Mouse (Mus musculus) stomach, embryonic 16.5 days (tissue): ENCODE measurements at regions not wholly inside any gene's neighbourhood (a gene's known extent, or its start where the extent isn't known, plus 50 kb on each side); places are given as distances from the start of the nearest gene placed in this dataset.

Experiments
- ATAC-seq: fragments of 200-750 bp; cut with Nextera tagmentation; 2 replicates; pipeline ENCODE4 v1.8.0; 2017; ENCODE audit warnings: moderate number of reproducible peaks, moderate TSS enrichment; ENCODE audit not compliant: insufficient read depth, low FRiP score
- H3K27ac ChIP-seq: fragments of 300-500 bp; sonication (generic); 2 replicates; pipeline ENCODE4 v1.5.1; 2014; ENCODE audit warnings: low read length
- H3K27me3 ChIP-seq: fragments of 300-500 bp; sonication (generic); 2 replicates; pipeline ENCODE4 v1.6.1; 2014; ENCODE audit warnings: low read length, control low read depth, mixed read lengths; ENCODE audit not compliant: control insufficient read depth, insufficient read depth
- H3K36me3 ChIP-seq: fragments of 300-500 bp; sonication (generic); 2 replicates; pipeline ENCODE4 v1.6.1; 2014; ENCODE audit warnings: low read length; ENCODE audit not compliant: control insufficient read depth, insufficient read depth
- H3K4me1 ChIP-seq: fragments of 300-500 bp; sonication (generic); 2 replicates; pipeline ENCODE4 v1.6.1; 2014; ENCODE audit warnings: low read length, control low read depth, mixed read lengths; ENCODE audit not compliant: control insufficient read depth, insufficient read depth
- H3K4me2 ChIP-seq: fragments of 300-500 bp; sonication (generic); 2 replicates; pipeline ENCODE4 v1.6.1; 2014; ENCODE audit warnings: low read depth, low read length, mixed read lengths
- H3K4me3 ChIP-seq: fragments of 300-500 bp; sonication (generic); replicated peaks from 2 replicates; pipeline ENCODE4 v1.5.1; 2014; ENCODE audit warnings: mild to moderate bottlenecking, low read length
- H3K9ac ChIP-seq: fragments of 300-500 bp; sonication (generic); 2 replicates; pipeline ENCODE4 v1.6.1; 2014; ENCODE audit warnings: low read length
- H3K9me3 ChIP-seq: fragments of 300-500 bp; sonication (generic); replicated peaks from 2 replicates; pipeline ENCODE4 v1.6.1; 2016; ENCODE audit warnings: low read length, control low read depth; ENCODE audit not compliant: control insufficient read depth
- WGBS: fragments of 180-500 bp; shearing (Covaris S2); extraction: QIAGEN DNeasy Blood & Tissue Kit; methylation state at CpG from one replicate; pipeline ENCODE4 v1.1.7; 2014; 5-methylcytosine and 5-hydroxymethylcytosine counted together

GRCm38 (mm10) chr5:44416844-44417589 lies 190.6 kb upstream of the Tapt1 start:
- no peaks in the 10 kb centered on the region for H3K36me3 ChIP-seq
- H3K4me1 ChIP-seq = no peaks in the 10 kb centered on the region
- H3K9ac ChIP-seq = no peak overlapping the region
- no peak overlapping the region for H3K27ac ChIP-seq
- 78% methylated on average over 4 of the region's 4 CpGs for WGBS
- no peaks in the 10 kb centered on the region for H3K9me3 ChIP-seq
- H3K4me3 ChIP-seq = no peak overlapping the region
- ATAC-seq = no peak
- no peak overlapping the region for H3K4me2 ChIP-seq
- no peaks in the 10 kb centered on the region for H3K27me3 ChIP-seq

GRCm38 (mm10) chr5:44414441-44414840 lies 188.0 kb upstream of the Tapt1 start:
- Histone ChIP-seq H3K4me2 (no peak overlapping the region), H3K27ac (peak overlapping the region; percentile 61), H3K4me3 (no peak overlapping the region), H3K4me1 (no peaks in the 10 kb centered on the region), H3K27me3 (no peaks in the 10 kb centered on the region), H3K9me3 (no peaks in the 10 kb centered on the region), H3K9ac (no peak overlapping the region), H3K36me3 (no peaks in the 10 kb centered on the region)
- peak; percentile 56; the same call in 1 of the 2 replicates for ATAC-seq
- 33% methylated on average over 7 of the region's 7 CpGs for WGBS

GRCm38 (mm10) chr5:44403300-44403699 lies 176.9 kb upstream of the Tapt1 start:
- 80% methylated on average over 6 of the region's 6 CpGs for WGBS
- no peaks in the 10 kb centered on the region for H3K9me3 ChIP-seq
- H3K27me3 ChIP-seq = no peaks in the 10 kb centered on the region
- no peak overlapping the region for H3K9ac ChIP-seq
- no peaks in the 10 kb centered on the region for H3K4me1 ChIP-seq
- H3K27ac ChIP-seq = no peak overlapping the region
- no peaks in the 10 kb centered on the region for H3K36me3 ChIP-seq
- H3K4me3 ChIP-seq = no peak overlapping the region
- no peak for ATAC-seq
- no peak overlapping the region for H3K4me2 ChIP-seq

- H3K4me1 ChIP-seq = no peaks in the 10 kb centered on the region
- H3K36me3 ChIP-seq = no peaks in the 10 kb centered on the region
- H3K27ac ChIP-seq = no peak overlapping the region
- ATAC-seq = no peak
- H3K27me3 ChIP-seq = no peaks in the 10 kb centered on the region
- no peak overlapping the region for H3K4me3 ChIP-seq
- no peaks in the 10 kb centered on the region for H3K9me3 ChIP-seq
- H3K9ac ChIP-seq = no peak overlapping the region
- H3K4me2 ChIP-seq = no peak overlapping the region
- 77% methylated on average over 8 of the region's 8 CpGs for WGBS
Observed at GRCm38 (mm10) chr5:44400573-44401332, 174.3 kb upstream of the Tapt1 start.

- ATAC-seq = no peak
- Histone ChIP-seq H3K27me3 (no peaks in the 10 kb centered on the region), H3K4me2 (no peak overlapping the region), H3K4me1 (no peaks in the 10 kb centered on the region), H3K9ac (no peak overlapping the region), H3K36me3 (no peaks in the 10 kb centered on the region), H3K4me3 (no peak overlapping the region), H3K27ac (no peak overlapping the region), H3K9me3 (no peaks in the 10 kb centered on the region)
- WGBS = 53% methylated on average over 6 of the region's 6 CpGs
Observed at GRCm38 (mm10) chr5:44387237-44387810, 160.9 kb upstream of the Tapt1 start.

GRCm38 (mm10) chr5:44386176-44386575 lies 159.8 kb upstream of the Tapt1 start:
- Histone ChIP-seq H3K27me3 (no peaks in the 10 kb centered on the region), H3K36me3 (no peaks in the 10 kb centered on the region), H3K27ac (no peak overlapping the region), H3K9me3 (no peaks in the 10 kb centered on the region), H3K4me3 (no peak overlapping the region), H3K4me2 (no peak overlapping the region), H3K9ac (no peak overlapping the region), H3K4me1 (no peaks in the 10 kb centered on the region)
- 44% methylated on average over 6 of the region's 6 CpGs for WGBS
- no peak for ATAC-seq

- no peaks in the 10 kb centered on the region for H3K4me1 ChIP-seq
- no peak for ATAC-seq
- no peaks in the 10 kb centered on the region for H3K27me3 ChIP-seq
- no peak overlapping the region for H3K4me3 ChIP-seq
- H3K27ac ChIP-seq = no peak overlapping the region
- H3K9me3 ChIP-seq = no peaks in the 10 kb centered on the region; the same call in 1 of the 2 replicates
- no peak overlapping the region for H3K9ac ChIP-seq
- no peaks in the 10 kb centered on the region for H3K36me3 ChIP-seq
- no peak overlapping the region for H3K4me2 ChIP-seq
Observed at GRCm38 (mm10) chr5:44383049-44383448, 156.6 kb upstream of the Tapt1 start.

- Histone ChIP-seq H3K27me3 (no peaks in the 10 kb centered on the region), H3K4me1 (no peaks in the 10 kb centered on the region), H3K9me3 (no peaks in the 10 kb centered on the region), H3K9ac (no peak overlapping the region), H3K36me3 (no peaks in the 10 kb centered on the region), H3K4me3 (no peak overlapping the region), H3K4me2 (no peak overlapping the region), H3K27ac (no peak overlapping the region)
- WGBS = 19% methylated on average over 4 of the region's 4 CpGs
- ATAC-seq = no peak
Observed at GRCm38 (mm10) chr5:44370006-44370405, 143.6 kb upstream of the Tapt1 start.

- Histone ChIP-seq H3K4me1 (no peaks in the 10 kb centered on the region), H3K4me3 (no peak overlapping the region), H3K27ac (no peak overlapping the region), H3K27me3 (no peaks in the 10 kb centered on the region), H3K4me2 (no peak overlapping the region), H3K9ac (no peak overlapping the region), H3K9me3 (no peaks in the 10 kb centered on the region), H3K36me3 (no peaks in the 10 kb centered on the region)
- no peak for ATAC-seq
- WGBS = 80% methylated on average over 1 of the region's 1 CpGs
Observed at GRCm38 (mm10) chr5:44352324-44352723, 125.9 kb upstream of the Tapt1 start.
